Mouse (Mus musculus) lung, postnatal 10 days (tissue): Measurements from ENCODE around the gene Ddah1.

Source experiments
- DNase-seq: peaks from one replicate; pipeline ENCODE4 v3.0.0; 2021

The Ddah1 gene

DNA sequence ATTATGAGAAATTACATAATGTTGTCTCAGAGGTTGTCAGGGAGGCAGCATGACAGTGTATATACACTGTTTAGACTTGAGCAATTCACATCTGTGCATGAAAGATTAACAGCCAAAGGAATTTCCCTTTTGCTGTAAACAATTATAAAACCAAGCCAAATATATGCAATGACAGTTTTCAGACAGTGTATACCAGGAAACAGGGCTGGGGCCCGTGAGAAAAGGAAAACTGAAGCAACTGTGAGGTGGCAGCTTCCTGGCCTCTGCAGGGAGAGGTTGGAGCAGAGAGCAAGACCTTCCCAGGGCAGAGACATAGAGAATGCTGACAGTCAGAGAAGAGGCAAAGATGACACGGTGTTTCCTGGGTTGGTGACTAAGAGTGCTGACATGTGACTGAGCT lies 62.0 kb downstream of the Ddah1 start:
- peak; percentile 47 for DNase-seq

DNA sequence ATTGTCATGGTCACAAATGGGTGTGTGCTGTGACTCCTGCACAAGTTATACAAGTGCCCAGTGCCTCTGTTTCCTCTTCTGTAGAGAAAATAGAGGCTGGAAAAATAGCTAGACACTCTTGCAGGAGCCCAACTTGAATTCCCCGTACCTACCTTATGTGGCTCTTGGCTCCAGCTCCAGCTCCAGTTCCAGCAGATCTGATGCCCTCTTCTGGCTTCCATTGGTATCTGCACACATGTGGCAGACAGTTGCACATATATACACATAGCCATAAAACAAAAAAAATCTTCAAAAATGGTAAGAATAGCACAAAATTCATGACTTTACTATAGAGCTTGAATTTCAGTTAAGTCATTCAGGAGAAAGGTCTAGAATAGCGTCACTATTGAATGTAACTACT lies 62.5 kb downstream of the Ddah1 start:
- DNase-seq: no peak

- DNase-seq: no peak
Observed at GRCm38 (mm10) chr3:145822201-145822600, 63.7 kb downstream of the Ddah1 start.

DNA sequence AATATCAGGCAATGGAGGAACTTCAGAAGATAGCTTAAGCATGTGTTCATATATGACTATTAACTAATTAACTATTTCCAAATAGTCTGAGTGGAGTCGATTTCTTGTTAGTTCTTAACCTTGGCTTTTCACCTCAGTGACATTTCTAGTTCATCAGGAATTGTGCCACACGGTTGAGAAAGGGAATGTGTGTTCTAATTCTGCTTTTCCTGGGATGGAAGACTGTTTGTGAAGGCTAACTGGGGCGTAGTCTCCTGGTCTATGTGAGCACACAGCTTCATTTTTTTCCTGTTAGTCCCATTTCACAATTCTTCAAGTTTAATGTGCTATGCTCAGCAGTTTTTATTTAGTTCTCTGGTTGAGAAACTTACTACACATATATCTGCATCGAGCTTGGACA lies 65.2 kb downstream of the Ddah1 start:
- no peak for DNase-seq

DNA sequence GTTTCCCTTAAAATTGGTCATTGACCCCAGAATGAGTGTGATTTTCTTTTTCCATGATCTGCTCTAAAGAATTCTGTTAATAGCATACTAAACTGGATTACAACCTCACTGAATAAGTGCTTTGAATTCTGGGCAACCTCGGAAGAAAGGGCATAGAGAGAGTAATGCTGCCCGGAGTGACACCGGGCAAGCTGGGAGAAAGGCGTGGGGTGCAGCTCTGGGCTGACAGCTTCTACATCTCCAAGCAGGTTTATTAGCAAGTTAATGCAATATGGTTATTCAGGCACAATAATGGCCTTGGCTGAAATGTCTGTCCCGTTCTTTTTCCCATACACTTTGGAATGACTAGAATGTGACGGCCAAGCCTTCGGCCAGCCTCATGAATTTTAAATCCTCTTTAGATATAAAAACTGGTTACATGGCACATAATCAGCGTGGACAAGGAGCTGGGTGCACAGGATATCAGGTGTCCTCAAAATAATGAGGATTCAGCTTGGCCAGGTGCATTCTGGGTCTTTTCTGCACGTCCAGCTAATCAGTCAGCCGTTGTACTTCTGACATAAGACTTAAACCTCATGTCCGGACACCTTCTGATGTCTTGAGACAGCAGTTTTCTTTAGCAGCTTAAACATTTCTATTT lies 67.1 kb downstream of the Ddah1 start:
- DNase-seq: no peak

- peak; percentile 68 for DNase-seq
Observed at GRCm38 (mm10) chr3:145827191-145828045, 68.9 kb downstream of the Ddah1 start.

- DNase-seq: no peak
Observed at GRCm38 (mm10) chr3:145828906-145829305, 70.4 kb downstream of the Ddah1 start.

GRCm38 (mm10) chr3:145833948-145834538 lies 75.6 kb downstream of the Ddah1 start:
- DNase-seq: peak; percentile 71

DNA sequence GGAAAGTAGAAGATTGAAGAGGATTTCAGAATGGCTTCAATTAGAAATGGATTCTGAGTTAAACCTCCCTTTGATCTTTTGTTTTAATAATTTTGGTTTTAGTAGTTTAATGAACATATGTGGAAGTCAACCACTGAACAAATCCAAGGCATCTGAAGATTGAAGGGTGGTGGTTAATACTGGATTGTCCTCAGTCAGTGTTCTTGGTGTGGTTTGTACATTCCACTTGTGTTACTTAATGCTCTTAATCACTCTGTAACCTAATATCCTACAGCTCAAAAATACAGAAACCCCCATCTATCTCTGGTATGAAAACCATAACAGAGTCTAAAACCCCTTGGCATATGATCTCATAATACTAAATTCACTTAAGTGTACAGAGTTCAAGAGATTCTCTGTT lies 79.8 kb downstream of the Ddah1 start:
- no peak for DNase-seq

DNA sequence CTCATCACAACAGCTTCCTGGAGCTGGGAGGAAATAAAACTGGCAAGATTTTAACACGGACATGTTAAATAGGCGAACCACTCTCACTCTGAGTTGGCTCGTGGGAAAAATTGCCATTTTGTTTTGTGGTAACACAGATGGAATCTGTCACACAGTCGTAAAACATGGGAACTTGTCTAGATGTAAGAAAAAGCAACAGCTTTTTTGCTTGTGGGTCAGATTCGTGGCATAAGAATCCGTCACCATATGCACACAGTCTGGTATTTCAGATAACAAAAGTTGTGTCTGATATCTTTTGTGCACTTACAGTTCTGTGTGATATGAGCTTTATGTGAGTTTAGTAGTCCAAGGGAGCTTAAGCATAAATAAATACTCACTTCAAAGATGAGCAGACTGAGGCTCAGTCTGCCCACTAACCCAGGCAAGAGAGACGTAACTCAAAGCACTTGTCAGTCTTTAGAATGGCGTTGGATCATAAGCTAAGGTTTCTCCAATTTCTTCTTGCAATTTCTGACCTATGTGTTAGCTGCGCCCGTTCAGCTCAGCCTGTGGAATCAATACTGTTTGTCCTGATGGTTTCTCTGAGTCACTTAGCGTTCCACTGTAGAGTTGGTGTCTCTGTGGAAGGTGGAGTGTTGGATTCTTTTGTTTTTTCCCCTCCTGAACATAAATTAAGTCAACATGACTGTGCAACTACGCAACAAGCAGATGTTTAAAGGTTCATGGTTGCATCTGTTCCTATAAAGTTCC lies 83.7 kb downstream of the Ddah1 start:
- no peak for DNase-seq

GRCm38 (mm10) chr3:145843836-145844235 lies 85.4 kb downstream of the Ddah1 start:
- DNase-seq: no peak

GRCm38 (mm10) chr3:145844891-145845290 lies 86.4 kb downstream of the Ddah1 start:
- DNase-seq: no peak

- DNase-seq: no peak
Observed at GRCm38 (mm10) chr3:145846255-145846654, 87.8 kb downstream of the Ddah1 start.

DNA sequence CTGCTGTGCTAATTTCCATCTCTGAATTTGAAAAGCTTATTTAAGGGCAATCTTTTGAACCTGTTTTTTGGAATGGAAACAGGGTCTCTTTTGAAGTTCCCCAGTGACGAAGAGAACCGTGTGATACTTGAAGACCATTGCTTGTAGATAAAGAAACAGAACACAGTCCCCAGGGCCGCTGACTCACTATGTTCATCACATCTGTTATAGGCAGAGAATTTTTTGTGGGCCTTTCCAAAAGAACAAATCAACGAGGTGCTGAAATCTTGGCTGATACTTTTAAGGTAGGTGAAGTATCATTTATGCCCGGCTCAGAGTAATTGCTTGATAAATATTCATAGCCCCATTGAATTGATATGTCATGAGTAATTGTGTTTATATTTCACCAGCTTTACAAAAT lies 93.6 kb downstream of the Ddah1 start:
- no peak for DNase-seq

DNA sequence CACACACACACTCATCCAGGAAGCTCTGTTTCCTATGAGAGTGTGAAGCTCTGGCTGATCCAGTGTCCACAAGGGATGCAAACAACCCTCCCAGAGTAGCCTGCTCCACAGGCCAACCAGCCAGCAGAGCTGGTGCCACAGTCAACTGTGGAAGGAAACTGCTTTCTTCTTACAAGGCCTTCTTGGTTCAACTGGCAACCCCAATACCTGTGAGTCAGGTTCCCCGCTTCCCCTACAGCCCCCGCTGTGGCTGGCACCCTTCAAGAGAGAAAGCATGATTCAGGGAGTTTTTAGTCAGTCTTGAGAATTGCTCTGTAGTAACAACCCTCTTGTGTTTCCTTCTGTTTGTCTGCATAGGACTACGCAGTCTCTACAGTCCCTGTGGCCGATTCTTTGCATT lies 94.3 kb downstream of the Ddah1 start:
- DNase-seq: no peak

- DNase-seq: no peak
Observed at GRCm38 (mm10) chr3:145853713-145854112, 95.2 kb downstream of the Ddah1 start.

GRCm38 (mm10) chr3:145854427-145854826 lies 96.0 kb downstream of the Ddah1 start:
- DNase-seq: no peak

DNA sequence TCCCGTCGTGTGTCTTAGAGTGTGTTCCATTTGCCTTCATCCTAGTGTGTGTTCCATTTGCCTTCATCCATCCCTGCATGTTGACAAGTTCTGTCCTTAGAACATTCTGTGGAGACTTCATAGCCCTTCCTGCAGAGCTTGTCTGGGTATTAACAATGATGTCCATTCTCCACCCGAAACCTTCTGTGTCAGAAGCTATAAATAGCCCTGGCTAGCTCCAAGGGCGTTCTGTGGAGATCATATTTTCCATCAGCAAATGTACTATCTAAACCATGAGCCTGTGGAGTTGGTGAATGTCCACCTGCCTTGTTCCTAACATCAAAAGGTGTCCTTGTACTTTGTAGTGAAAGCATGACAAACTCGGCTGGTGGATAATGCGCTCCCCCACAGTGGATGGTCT lies 96.8 kb downstream of the Ddah1 start:
- DNase-seq: no peak

GRCm38 (mm10) chr3:145858388-145858787 lies 99.9 kb downstream of the Ddah1 start:
- no peak for DNase-seq

DNA sequence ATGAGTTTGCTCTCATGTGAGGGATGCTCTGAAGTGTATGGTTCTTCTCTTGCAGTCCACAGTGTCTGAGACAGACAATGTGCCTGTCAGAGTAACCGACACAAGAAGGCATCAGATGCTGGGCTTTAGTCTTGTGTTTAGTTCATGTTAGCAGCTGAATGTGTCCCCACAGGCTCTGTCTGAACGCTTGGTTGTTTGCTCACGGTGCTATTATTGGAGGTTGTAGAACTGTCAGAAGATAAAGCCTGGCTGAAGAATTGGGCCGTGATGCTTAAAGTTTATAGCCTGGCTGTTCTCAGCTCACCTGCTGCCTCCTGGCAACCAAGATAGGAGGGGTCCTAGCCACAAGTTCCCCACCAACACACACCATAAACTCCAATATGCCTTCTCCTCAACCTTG lies 104.0 kb downstream of the Ddah1 start:
- DNase-seq: no peak

DNA sequence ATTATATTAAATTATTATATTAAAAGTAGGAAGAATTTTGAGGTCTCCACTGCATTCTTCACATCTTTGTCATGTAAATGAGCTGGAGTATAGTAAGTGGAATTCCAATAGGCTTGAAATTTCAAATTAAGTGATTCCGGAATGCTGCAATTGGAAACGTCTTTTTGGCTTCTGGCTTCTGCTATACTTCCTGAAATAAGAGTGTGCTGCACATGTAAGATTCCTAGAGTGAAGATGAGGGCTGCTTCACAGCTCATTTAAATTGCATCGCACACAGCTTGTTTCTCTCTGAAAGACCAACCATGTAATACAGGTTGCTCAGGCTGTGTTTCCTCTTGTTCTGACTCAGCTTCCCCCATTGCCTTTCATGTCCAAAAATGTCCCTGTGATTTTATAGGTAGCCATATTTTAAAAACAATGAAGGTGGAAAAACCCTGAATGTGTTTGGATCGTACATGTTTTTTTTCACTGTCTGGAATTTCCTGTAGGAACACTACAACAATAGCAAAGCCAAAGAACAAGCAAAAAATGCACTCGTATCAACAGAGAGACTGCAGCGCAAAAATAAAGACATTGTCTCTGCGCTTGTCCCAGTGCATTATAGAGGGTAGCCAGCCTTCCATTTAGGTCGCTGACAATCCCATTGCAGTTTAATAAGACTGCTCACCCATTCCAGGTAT lies 105.7 kb downstream of the Ddah1 start:
- no peak for DNase-seq

DNA sequence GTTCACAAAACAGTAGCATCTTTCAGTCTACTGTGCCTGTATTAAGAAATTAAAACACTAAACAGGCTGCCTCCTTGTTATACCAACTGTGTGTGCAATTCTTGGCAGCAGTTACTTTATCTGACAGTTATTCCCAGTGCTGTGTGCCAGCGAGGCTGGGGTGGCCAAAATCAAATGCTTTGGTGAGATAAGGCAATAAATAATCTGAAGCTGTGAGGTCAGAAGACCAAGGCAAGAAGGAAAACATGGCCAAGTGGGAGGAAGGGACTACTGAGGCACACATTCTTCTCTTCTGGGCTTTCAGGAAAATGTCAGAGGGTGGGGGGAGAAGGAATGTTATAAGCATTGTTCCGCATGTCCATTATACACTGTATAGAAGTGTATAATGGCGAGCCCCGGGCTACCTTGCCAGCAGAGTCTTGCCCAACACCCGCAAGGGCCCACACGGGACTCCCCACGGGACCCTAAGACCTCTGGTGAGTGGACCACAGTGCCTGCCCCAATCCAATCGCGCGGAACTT lies 106.3 kb downstream of the Ddah1 start:
- DNase-seq: peak; percentile 52

DNA sequence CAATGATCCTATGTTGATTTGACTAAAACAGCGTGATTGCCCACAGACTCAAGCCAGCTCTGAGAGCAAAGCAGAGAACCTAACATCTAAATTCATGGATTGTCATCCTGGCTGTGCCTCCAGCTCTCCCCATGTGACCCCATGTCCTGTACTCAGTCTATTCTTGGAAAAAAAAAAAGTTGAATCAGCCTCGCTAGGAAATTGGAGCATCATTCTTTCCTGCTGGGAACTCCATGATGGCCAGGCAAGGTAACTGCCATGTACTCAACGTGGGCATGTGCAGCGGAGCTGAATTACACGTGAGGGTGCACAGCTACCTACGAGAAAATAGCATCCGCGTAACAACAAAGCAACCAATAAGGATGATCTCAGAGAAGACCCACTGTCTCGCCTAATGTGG lies 114.2 kb downstream of the Ddah1 start:
- no peak for DNase-seq
